Mouse (Mus musculus) CD8-positive naive resting alpha-beta T cell, adult 2 months (primary cell): ENCODE measurements around the gene Sec16b.

Source experiments
- DNase-seq, 2 experiments: peaks; one replicate each; pipeline ENCODE4 v3.0.0; 2022; ENCODE audit warnings: low read depth in 2 of 2, low spot score in 2 of 2

The Sec16b gene

GRCm38 (mm10) chr1:157506522-157506921 is at the start of gene Sec16b:
Gene Sec16b, plus strand, starts transcription at chr1:157506728.
- DNase-seq = no peak

- no peak for DNase-seq
Measured at GRCm38 (mm10) chr1:157457789-157458188, 48.7 kb upstream of the Sec16b start.

DNA sequence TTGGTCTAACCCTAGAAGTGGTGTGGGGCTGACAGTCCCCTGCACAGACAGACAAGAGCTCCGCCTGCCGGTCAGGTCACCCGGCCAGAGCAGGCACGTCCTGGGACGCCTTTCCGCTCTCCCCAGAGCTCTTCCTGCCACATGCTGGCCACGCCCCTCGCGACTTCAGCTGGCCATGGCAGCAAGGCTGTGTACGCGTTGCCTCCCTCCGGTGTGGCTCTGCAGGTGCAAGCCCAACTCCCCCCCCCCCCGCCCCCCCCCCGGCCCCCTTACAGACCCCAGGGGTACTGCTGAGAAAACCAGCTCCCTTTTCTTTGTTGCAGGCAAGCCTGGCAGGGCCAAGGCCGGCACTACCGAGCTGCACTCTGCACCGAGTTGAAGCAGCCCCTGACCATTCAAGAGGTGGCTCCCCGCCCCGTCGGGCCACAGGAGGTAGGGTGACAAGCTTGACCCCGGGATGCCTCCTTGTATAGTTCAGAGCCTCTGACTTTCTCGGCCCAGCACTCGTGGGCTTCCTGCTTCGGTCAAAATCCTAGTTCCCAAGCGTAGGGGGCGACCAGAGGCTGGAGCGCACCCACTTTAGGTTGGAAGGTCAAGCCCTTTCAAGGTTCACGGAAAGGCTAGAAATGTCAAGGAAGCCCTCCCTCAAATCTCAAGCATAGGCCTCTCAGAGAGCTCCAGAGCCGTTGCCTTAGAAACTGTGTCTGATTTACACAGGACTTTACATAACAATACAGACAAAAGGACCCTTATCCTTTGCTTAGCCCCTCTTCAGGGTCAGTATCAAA is 47.9 kb upstream of the Sec16b start, which contains the start of gene Cryzl2:
TSS of gene Cryzl2 (plus strand) at position 157 of the 788 bp plus-strand sequence.
- DNase-seq = peak in 1 of 2 experiments; percentile 13

DNA sequence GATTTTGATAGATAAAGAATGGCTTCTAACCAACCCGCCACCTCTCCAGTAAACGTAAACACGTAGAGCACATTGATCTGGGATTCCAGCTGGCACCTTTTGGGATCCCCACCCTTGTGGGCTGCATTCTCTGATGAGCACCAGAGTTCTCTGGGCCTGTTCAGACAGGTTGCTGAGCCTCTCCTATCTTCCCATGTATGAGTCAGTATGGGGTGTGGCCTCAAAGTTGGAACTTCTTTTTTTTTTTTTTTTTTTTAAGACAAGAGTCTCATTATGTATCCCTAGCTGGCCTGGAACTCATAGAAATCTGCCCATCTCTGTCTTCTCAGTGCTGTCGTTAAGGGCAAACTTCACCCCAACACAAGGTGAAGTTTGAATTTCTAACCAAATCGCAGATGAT is 46.6 kb upstream of the Sec16b start:
- no peak for DNase-seq

GRCm38 (mm10) chr1:157461276-157461675 is 45.3 kb upstream of the Sec16b start:
- no peak for DNase-seq

DNA sequence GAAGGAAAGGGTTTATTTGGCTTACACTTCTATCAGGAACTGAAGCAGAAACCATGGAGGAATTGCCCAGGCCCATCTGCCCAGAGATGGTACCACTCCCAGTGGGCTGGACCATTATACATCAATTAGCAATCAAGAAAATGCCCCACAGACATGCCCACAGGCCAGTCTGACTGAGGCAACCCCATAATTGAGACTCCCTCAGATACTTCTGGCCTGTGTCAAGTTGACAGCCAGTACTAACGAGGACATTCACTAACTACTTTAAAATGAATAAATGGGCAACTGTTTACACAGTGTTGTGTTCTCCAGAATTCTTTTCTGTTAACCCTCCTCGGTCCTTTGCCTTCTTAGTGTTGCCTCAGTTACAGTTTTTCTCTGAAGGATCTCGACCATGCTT is 44.2 kb upstream of the Sec16b start:
- DNase-seq = no peak

DNA sequence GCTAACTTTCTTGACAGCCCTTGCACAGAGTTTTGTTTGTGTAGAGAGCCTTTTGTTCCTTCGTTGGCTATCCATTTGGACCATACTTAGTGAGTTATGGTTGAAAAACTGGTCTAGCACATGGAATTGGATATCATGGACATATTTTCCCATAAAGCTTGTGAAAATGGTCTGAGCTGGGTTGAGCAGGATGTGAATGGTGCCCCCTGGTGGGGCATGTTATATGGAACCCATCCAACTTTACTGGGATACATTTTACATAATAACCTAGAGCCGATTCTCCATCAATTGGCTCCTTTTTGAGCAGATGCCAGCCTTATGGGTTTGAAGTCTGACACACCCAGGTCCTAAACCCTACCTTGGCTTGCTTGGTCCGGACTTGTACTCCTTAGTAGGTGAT is 41.3 kb upstream of the Sec16b start:
- no peak for DNase-seq

DNA sequence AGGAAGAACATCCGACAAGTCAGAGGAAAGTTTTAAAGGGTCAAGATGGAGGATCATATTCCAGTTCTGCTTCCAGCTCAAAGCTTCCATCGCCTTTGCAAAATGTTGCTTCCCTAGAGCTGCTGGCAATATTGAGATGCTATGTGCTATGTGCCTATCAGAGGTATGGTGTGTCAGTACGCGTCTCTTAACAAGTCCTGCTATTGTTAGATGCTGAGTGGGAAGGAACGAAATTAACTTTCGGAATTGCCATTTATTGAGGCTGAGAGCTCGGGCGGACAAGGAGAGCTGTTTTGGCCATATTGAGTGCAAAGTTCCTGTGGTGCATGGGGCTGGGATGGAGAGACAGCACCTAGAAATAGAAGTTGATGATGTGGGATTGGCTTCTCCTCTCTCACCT is 38.7 kb upstream of the Sec16b start:
- no peak for DNase-seq

- DNase-seq = no peak
Measured at GRCm38 (mm10) chr1:157470761-157471386, 35.7 kb upstream of the Sec16b start.

DNA sequence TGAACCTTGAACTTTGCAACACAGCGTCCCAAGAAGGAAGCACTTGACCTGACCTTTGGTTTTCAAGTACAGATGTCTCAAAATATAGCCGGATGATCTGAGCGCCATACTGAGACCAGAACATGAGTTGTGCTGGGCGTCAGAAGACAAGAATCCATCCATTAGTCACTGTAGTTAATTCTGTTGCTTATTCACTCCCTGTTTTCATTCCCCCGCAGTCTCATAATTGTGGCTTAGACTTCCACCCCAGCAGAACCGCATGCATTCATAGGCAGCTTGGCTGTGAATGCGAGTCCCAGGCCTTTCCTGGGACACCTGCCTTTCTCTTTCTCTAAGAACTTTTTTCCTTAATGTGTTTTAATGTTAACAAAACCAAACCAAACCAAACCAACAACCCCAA is 33.8 kb upstream of the Sec16b start:
- DNase-seq = no peak

- DNase-seq = no peak
Measured at GRCm38 (mm10) chr1:157474865-157475264, 31.7 kb upstream of the Sec16b start.

- no peak for DNase-seq
Measured at GRCm38 (mm10) chr1:157476231-157476630, 30.3 kb upstream of the Sec16b start.

DNA sequence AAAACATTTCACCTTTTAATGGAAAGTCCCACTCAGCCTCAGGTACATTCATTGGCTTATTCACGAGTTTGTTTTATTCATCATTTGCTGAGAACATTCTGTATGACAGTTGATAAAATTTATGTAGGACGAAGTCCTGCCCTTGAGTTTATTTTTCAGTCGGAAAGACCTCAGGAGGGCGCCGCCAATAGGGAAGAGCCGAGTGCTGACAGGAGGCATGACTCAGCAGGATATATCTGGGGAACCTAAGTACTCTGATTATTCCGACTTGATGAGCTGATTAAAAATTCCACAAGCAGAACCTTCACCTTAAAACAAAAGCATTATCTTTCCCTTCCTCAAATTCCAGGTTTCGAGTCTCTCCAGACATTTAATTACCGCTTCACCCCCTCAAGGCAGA is 26.4 kb upstream of the Sec16b start:
- DNase-seq = no peak

- DNase-seq = no peak
Measured at GRCm38 (mm10) chr1:157480901-157481300, 25.6 kb upstream of the Sec16b start.

DNA sequence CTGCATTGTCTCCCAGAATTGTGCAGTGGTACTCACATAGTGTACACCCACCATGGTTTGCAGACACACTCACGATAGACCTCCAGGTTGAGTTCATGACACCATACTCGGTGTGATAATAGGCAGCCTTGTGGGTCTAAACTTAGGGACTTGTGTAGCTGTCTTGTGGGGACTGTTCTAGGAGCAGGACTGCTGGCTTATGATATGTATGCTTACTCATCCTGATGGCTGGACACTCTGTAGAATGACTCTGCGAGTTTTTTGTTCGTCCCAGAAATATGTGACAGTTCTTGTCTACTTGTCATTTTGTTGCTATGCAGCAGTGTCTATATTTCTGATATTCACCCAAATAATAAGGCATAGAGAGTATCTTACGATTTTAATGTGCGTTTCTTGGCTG is 24.9 kb upstream of the Sec16b start:
- no peak for DNase-seq

DNA sequence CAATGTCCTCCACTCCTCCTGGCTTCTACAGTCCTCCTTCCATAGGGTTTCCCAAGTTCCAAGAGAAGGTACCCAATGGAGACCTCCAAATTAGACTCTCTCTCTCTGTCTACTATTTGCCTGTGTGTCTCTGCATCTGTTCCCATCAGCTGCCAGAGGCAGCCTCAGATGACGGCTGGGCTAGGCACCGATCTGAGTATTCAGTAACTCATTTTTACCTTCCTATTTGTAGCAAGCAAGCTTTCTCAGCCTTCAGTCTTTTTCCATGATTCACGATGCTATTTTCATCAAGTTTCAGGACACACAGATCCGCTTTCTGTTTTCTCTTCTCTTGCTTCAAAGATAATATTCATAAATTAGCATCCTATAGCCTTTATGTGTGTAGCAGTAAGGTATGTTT is 22.4 kb upstream of the Sec16b start:
- no peak for DNase-seq

DNA sequence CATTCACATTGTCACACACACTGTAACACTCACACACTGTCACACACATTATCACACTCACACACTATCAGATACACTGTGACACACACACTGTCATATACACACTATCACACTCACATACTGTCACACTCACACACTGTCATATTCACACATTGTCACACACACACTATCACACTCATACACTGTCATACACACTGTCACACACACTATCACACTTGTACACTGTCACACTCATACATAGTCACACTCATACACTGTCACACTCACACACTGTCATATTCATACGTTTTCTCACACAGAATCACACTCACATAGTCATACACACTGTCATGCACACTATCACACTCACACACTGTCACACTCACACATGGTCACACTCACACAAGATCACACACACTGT is 5.9 kb upstream of the Sec16b start:
- no peak for DNase-seq

GRCm38 (mm10) chr1:157501352-157501945 is 5.1 kb upstream of the Sec16b start:
- DNase-seq = no peak

DNA sequence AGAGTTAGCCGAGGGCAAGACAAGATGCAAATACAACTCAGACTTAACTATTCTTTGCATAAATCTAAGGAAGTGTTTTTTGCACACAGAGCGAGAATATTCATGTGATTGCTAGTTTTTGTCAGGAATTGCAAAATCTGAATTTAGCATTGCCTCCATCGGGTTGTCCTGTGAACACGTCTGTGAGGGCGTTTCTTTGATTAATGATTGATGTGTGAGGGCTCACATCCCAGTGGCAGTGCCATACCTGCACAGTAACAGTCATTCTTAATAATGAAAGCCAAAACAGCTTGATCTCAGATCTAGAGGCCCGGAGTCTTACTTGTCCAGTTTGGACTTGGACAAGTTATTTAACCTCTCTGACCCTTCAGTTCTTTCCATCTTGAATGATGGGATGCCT is 3.5 kb upstream of the Sec16b start:
- DNase-seq = no peak

- DNase-seq = no peak
Measured at GRCm38 (mm10) chr1:157506995-157507595, 567 bp downstream of the Sec16b start.

- no peak for DNase-seq
Measured at GRCm38 (mm10) chr1:157507814-157508213, 1.3 kb downstream of the Sec16b start.
